Mouse (Mus musculus) brain, embryonic 14.5 days (tissue): ENCODE data around the gene Fxyd2.

Experiments
- CTCF ChIP-seq: fragments of 200-500 bp; IDR thresholded peaks from 2 replicates; pipeline ENCODE4 v1.5.1; 2012; ENCODE audit warnings: inconsistent platforms, mild to moderate bottlenecking, moderate library complexity, borderline replicate concordance; ENCODE audit not compliant: insufficient read depth, insufficient read length; ENCODE audit errors: extremely low read depth
- POLR2A ChIP-seq: fragments of 200-500 bp; IDR thresholded peaks from 2 replicates; pipeline ENCODE4 v1.6.1; 2012; ENCODE audit warnings: mild to moderate bottlenecking, inconsistent platforms, borderline replicate concordance; ENCODE audit not compliant: poor library complexity, insufficient read depth, insufficient read length, severe bottlenecking; ENCODE audit errors: extremely low read depth

DNA sequence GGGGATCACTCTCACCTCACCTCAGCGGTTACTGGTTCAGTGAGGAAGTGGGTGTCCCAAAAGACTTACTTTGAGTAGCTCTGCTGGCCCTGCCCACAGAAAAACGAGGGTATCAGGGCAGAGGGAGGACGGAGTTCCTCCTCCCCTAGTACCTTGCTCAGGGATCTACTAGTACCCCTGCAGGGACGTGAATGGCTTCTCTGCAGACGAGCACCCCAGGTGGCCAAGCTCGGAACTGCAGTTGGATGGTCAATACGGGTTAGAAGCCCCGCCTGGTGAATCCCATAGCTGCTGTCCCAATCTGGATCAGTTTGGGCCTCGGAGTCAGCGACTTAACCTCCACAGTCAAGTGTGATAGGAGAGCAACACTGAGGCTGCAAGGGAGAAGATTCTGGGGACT is 12.8 kb downstream of the Fxyd2 start:
- TF ChIP-seq CTCF: peak; percentile 95
- TF ChIP-seq POLR2A: no peak
